Mouse (Mus musculus) bone marrow macrophage, adult 2 months (primary cell): ENCODE results near the gene Wdr77.

Source experiments
- CTCF ChIP-seq: IDR thresholded peaks from 2 replicates; pipeline ENCODE4 v1.5.1; 2012; ENCODE audit warnings: low read depth, mild to moderate bottlenecking, low read length, moderate library complexity
- POLR2A ChIP-seq: IDR thresholded peaks from 2 replicates; pipeline ENCODE4 v1.6.1; 2012; ENCODE audit warnings: mild to moderate bottlenecking, low read depth, low read length, borderline replicate concordance

DNA sequence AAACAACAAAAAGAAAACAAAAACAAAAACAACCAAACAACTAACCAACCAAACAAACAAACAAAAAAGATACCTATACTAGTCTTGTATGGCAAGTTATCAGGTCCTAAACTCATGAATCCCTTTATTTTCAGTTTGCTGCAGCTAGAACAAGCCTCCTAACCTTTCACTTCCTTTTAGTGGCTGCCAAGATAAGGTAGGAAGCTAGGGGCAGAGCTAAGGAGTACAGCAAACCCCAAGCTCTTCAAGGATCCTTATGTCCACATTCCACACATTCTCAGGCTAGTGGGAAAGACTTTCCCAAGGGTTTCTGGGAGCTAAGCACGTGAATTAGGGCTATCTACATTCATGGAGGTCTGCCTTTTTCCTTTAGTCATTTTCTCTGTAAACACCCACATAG, 43.9 kb upstream of the Wdr77 start:
- TF ChIP-seq CTCF = no peak
- TF ChIP-seq POLR2A = no peak
